Mouse (Mus musculus): Measurements from ENCODE around the gene En1.
A peak's percentile ranks its signal among the peaks of the same experiment; 100 is the strongest.

En1 gene

DNA sequence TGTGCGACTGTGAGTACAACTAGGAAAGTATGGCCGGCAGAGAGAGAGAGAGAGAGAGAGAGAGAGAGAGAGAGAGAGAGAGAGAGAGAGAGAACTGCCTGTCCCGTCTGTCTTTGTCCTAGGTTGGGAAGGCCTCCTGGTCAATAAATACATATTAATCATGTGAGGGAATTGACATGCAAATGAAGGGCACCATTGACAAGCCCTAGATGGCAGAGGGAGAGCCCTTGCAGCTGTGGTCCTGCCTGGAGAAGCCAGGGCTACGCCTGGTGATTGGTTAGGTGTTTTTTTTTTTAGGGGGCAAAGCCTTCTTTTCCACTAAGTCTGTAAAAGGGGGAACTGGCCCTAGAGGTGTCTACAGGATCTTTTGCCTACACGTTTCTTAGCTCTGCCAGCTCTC lies 19.2 kb downstream of the En1 start:
- DNase-seq (ENCODE audit: extremely low read depth, insufficient read length, low spot score) = no peak

DNA sequence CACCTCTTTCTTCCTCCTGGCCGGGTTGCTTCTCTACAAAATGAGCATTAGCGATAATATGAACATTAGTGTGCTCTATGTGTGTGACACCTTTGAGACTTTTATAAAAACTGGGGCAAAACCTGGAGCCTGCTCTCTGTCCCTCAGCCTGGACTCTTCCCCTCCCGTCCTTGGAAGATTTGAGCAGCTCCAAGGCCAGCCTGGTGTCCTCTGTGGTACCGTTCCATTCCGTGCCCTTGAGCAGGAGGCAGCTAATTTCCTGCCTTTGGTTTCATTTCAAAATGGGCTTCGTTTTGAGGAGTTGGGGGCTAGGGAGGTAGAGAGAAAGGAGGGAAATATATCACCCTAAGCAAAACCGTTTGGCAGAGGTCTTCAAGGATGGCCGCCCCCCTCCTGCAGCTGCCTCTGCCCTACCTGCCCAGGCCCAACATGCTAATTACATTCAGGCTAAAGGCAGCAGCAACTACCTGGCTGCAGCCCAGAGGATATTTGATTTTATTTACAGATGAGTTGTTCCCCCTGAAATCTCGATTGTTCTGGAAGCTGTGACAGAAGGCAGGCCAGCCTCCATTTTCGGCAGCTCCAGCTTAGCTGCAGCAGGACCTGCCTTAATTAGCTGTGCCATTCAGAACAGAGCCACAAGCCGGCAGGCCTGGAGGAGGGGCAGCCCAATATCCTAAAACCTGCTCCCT lies 24.9 kb downstream of the En1 start:
- no peak for DNase-seq (ENCODE audit: extremely low read depth, insufficient read length, low spot score)

DNA sequence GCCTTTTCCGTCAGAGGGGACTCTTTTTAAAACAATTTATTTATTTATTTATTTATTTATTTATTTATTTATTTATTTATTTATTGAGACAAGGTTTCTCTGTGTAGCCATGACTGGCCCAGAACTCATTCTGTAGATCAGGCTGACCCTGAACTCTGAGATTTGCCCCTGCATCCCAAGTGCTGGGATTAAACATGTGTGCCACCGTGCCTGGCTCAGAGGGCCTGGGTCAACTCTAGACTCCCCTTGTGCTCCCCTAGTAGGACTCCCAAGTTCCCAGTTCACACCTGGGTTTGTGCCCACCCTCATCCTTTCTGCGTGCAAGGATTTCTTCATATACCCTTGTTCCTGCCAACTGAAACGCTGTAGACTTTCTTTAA lies 25.4 kb downstream of the En1 start:
- DNase-seq (ENCODE audit: extremely low read depth, insufficient read length, low spot score) = no peak

DNA sequence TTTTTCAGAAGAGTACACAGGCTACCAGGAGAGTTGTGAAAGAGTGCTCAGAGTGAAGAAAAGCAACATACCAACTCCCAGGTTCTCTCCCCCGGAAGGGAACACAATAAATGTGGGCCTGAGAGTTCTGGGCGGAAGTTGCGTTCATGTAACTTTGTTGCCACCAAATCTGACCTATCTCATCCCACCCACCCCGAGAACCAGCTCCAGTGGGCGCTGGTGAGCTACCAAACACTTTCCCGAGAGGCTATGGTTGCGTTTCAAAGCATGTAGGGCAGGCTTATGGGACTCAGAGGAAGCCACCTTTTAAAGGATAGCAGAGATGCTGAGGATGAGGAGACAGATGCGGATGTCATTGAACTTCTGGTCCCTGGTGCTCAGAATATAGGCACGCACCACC lies 26.6 kb downstream of the En1 start:
- no peak for DNase-seq (ENCODE audit: extremely low read depth, insufficient read length, low spot score)

DNA sequence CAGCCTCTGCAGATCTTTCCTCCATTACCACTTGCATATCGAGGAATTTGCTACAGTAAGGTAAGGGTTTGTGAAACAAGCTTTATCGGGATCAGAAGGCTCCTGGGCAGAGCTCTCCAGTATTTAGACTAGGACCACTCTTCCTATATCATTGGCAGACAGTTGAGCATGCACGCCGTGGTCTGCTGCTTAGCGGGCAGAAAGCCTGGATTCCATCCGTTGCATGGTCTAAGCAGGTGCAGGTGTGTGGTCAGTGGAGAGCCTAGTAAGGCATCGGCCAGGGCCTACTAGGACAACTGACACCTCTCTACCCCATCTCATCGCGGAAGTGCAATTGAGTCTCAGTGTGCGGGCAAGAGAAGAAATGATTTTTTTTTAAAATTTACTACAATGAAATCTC lies 41.2 kb downstream of the En1 start:
- DNase-seq (ENCODE audit: extremely low read depth, insufficient read length, low spot score) = no peak

DNA sequence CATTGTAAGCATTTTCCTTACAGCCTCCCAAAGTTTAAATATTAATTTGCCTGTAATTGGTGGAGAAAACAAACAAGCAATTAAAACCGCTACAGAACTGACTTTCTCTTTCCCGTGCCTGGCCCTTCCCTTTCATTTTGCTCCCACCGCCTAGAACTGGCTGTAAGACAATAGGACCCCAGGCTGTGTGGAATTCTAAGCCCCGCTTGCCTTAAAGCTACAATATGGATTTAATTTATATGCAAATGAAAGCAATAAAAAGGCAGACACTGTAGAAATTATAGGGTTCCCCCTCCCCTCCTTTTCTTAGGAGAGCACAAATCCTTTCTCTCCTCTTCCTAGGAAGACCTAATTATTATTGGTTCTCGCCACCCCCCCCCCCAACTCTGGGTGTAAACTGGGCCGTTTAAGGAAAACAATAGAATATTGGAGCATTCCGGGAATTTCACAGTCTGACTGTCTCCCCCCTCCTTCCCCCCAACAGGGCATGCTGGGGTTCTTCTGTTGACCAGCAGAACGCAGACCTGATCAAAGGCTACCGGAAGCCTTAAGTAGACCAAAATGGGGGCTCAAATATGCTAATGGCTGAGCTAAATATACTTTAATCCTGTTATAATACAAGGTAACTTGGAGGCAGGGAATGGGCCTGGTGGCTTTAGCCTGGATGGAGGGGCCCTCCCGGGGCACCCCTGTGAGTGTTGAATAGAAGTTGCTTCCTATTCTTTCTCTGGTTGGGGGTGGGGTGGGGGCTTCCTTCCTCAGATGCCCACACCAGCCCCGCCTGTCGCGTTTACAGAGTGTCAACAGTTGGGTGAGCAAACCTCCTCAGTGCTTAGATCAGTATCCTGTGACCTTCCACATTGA lies 41.9 kb downstream of the En1 start:
- DNase-seq (ENCODE audit: extremely low read depth, insufficient read length, low spot score) = no peak

DNA sequence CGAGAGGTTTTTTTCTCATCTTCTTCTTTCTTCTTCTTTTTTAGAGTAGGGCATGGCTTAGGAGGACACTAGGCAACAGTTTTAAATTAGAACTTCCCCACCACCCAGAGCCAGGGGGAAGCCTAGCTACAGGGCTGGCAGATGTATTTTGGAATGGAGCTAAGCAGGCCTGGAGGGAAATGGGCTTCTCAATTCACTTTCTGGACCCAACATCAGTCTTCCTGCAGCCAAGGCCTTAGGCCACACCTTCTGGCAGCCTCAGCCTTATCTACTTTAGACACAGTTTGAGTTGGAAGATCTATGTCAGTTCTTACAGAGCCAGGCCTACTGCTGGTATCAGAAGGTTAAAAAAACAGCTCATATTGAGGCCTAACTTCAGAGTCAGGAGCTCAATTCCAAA lies 42.5 kb downstream of the En1 start:
- no peak for DNase-seq (ENCODE audit: extremely low read depth, insufficient read length, low spot score)

DNA sequence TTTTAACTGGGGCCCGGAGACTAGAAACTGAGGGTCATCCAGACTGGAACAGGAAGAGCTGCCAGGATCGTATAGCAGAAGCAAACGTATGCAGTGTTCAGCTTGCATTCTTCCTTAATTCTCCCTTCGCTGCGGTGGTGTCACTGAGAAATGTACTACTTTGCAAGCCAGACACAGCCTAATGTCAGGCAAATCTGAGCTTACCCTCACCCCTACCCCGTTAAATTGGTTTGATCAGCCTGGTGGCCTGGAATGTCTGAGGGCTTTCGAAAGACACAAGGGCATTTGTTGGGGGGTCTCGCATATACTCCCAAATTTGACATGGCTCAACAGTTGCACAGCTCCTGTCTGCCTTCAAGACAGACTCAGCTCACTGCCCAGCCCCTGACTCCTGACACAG lies 47.9 kb downstream of the En1 start:
- no peak for DNase-seq (ENCODE audit: extremely low read depth, insufficient read length, low spot score)

DNA sequence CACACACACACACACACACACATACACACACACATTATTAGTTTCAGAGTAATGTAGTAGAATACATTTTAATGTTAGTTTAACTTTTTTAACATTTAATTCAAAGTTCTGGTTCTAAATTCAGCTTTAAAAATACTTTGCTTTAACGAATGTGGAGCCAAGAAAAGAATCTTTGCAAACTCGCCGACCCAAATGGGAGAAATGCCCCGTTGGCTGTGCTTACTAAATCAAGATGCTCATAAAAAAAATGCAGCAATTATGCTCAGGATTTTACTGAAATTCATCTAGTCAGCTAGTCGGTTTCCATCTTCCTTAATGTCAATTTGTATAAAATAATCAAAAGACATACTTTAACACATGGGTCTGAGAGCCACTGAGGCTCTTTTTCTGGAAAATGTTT lies 49.8 kb downstream of the En1 start:
- DNase-seq (ENCODE audit: extremely low read depth, insufficient read length, low spot score) = no peak

DNA sequence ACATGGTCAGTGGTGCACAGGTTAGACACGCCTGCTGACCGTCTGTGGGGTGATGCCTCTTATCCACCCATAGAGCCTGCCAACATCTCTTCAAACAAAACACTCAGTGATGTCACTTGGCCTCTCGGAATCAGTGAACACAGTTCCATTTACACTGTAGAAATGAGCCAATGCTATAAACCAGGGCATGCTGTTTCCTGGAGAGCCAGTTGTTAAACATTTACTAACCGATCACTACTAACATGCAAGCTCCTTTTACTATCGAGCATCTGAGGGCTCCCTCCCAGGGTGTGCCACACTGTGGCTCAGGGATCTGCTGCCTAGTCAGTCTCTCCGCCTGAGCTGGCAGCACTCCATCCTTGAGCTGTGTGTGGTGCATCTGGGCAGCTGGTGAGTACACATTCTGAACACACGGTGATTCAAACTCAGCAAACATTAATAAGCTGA lies 52.8 kb downstream of the En1 start:
- DNase-seq (ENCODE audit: extremely low read depth, insufficient read length, low spot score) = peak; percentile 17
